Mouse (Mus musculus) lung, postnatal 0 days (tissue): ENCODE results near the gene Cxcl15. TPM values are rescaled to one million over a fixed set of nuclear protein-coding genes. Genes with fewer than 3 reads are reported as not detected.

Source experiments
- ATAC-seq: fragments of 200-750 bp; cut with Nextera tagmentation; 2 replicates; pipeline ENCODE4 v1.8.0; 2017; ENCODE audit warnings: moderate library complexity
- DNase-seq: peaks from one replicate; pipeline ENCODE4 v3.0.0-alpha.2; 2016; ENCODE audit warnings: low spot score
- H3K27ac ChIP-seq: fragments of 300-500 bp; sonication (generic); 2 replicates; pipeline ENCODE4 v1.5.1; 2014; ENCODE audit warnings: antibody characterized with exemption, mild to moderate bottlenecking, low read length, mixed read lengths
- H3K27me3 ChIP-seq: fragments of 300-500 bp; sonication (generic); replicated peaks from 2 replicates; pipeline ENCODE4 v1.6.1; 2014; ENCODE audit warnings: low read length, mixed read lengths; ENCODE audit not compliant: insufficient read depth
- H3K36me3 ChIP-seq: fragments of 300-500 bp; sonication (generic); 2 replicates; pipeline ENCODE4 v1.6.1; 2014; ENCODE audit warnings: low read length, mixed read lengths; ENCODE audit not compliant: insufficient read depth
- H3K4me1 ChIP-seq: fragments of 300-500 bp; sonication (generic); 2 replicates; pipeline ENCODE4 v1.6.1; 2014; ENCODE audit warnings: antibody characterized with exemption, low read depth, low read length, mixed read lengths; ENCODE audit not compliant: insufficient read depth
- H3K4me2 ChIP-seq: fragments of 300-500 bp; sonication (generic); replicated peaks from 2 replicates; pipeline ENCODE4 v1.6.1; 2014; ENCODE audit warnings: low read depth, mild to moderate bottlenecking, low read length, moderate library complexity, mixed read lengths
- H3K4me3 ChIP-seq: fragments of 300-500 bp; sonication (generic); 2 replicates; pipeline ENCODE4 v1.5.1; 2014; ENCODE audit warnings: low read depth, low read length
- H3K9ac ChIP-seq: fragments of 300-500 bp; sonication (generic); replicated peaks from 2 replicates; pipeline ENCODE4 v1.6.1; 2014; ENCODE audit warnings: low read depth, mild to moderate bottlenecking
- H3K9me3 ChIP-seq: fragments of 300-500 bp; sonication (generic); 2 replicates; pipeline ENCODE4 v1.6.1; 2016; ENCODE audit warnings: low read length, mixed read lengths
- CTCF ChIP-seq: IDR thresholded peaks from 2 replicates; pipeline ENCODE4 v1.5.1; 2016; ENCODE audit warnings: antibody characterized with exemption, mild to moderate bottlenecking
- EP300 ChIP-seq: IDR thresholded peaks from 2 replicates; pipeline ENCODE4 v1.6.1; 2016; ENCODE audit warnings: antibody characterized with exemption, mild to moderate bottlenecking, control low read depth
- WGBS: fragments of 180-500 bp; shearing (Covaris S2); extraction: QIAGEN DNeasy Blood & Tissue Kit; methylation state at CpG from one replicate; pipeline ENCODE4 v1.1.7; 2014; 5-methylcytosine and 5-hydroxymethylcytosine counted together
- polyA plus RNA-seq: library from polyadenylated mRNA; unstranded; fragments of >200 nt; fragmentation: Nextera tagmentation; extraction: Ambion mirVana; gene quantifications from 2 replicates; pipeline ENCODE4 v1.2.1, GENCODE M21; 2015

Cxcl15 gene
- polyA plus RNA-seq, 1 experiment from 2014 or later, result 546 TPM

GRCm38 (mm10) chr5:90761834-90762233, 32.5 kb upstream of the Cxcl15 start:
- Histone ChIP-seq H3K27ac (no peak overlapping the region), H3K9me3 (no peaks in the 10 kb centered on the region), H3K4me1 (peaks cover 6% of the 10 kb centered on the region; the same call in 1 of the 2 replicates), H3K9ac (no peak overlapping the region), H3K4me2 (no peak overlapping the region), H3K36me3 (no peaks in the 10 kb centered on the region), H3K27me3 (peaks cover 10% of the 10 kb centered on the region), H3K4me3 (no peak overlapping the region)
- TF ChIP-seq CTCF (no peak), EP300 (no peak)
- 84% methylated on average over 3 of the region's 3 CpGs for WGBS
- no peak for DNase-seq
- no peak for ATAC-seq

GRCm38 (mm10) chr5:90763912-90764665, 30.2 kb upstream of the Cxcl15 start:
- no peaks in the 10 kb centered on the region for H3K36me3 ChIP-seq
- ATAC-seq, result no peak
- H3K9ac ChIP-seq, result no peak overlapping the region
- no peaks in the 10 kb centered on the region for H3K9me3 ChIP-seq
- peaks cover 3% of the 10 kb centered on the region; the same call in 1 of the 2 replicates for H3K4me1 ChIP-seq
- H3K27me3 ChIP-seq, result peaks cover 9% of the 10 kb centered on the region
- TF ChIP-seq EP300 (no peak), CTCF (no peak)
- DNase-seq, result peak; percentile 30
- H3K4me2 ChIP-seq, result no peak overlapping the region
- H3K27ac ChIP-seq, result no peak overlapping the region
- no peak overlapping the region for H3K4me3 ChIP-seq
- 68% methylated on average over 12 of the region's 12 CpGs for WGBS

- H3K9ac ChIP-seq, result no peak overlapping the region
- H3K4me3 ChIP-seq, result no peak overlapping the region
- H3K27me3 ChIP-seq, result no peaks in the 10 kb centered on the region
- no peaks in the 10 kb centered on the region for H3K9me3 ChIP-seq
- no peak overlapping the region for H3K27ac ChIP-seq
- H3K4me1 ChIP-seq, result no peaks in the 10 kb centered on the region
- 40% methylated on average over 8 of the region's 8 CpGs for WGBS
- DNase-seq (peak; percentile 51), ATAC-seq (no peak)
- no peaks in the 10 kb centered on the region for H3K36me3 ChIP-seq
- no peak overlapping the region for H3K4me2 ChIP-seq
- TF ChIP-seq CTCF, result no peak
- TF ChIP-seq EP300, result no peak
These were observed 28.3 kb upstream of the Cxcl15 start for GRCm38 (mm10) chr5:90765821-90766606.

GRCm38 (mm10) chr5:90768218-90768617, 26.1 kb upstream of the Cxcl15 start, which contains the start of gene Ppbp:
TSS of gene Ppbp (plus strand) at chr5:90768518.
- H3K9ac ChIP-seq, result no peak within 1 kb of the TSS
- TF ChIP-seq CTCF (no peak), EP300 (no peak)
- H3K36me3 ChIP-seq, result no peaks in the 10 kb centered on the region
- DNase-seq (no peak), ATAC-seq (no peak)
- H3K27ac ChIP-seq, result no peak within 1 kb of the TSS
- H3K27me3 ChIP-seq, result no peaks in the 10 kb centered on the region
- no peak within 1 kb of the TSS for H3K4me3 ChIP-seq
- H3K4me1 ChIP-seq, result no peaks in the 10 kb centered on the region
- H3K4me2 ChIP-seq, result no peak within 1 kb of the TSS
- H3K9me3 ChIP-seq, result no peaks in the 10 kb centered on the region
- 59% methylated on average over 3 of the region's 3 CpGs for WGBS

GRCm38 (mm10) chr5:90771369-90771768, 23.0 kb upstream of the Cxcl15 start:
- Histone ChIP-seq H3K9me3 (no peaks in the 10 kb centered on the region), H3K4me2 (no peak overlapping the region), H3K9ac (no peak overlapping the region), H3K4me1 (no peaks in the 10 kb centered on the region), H3K36me3 (no peaks in the 10 kb centered on the region), H3K27ac (no peak overlapping the region), H3K4me3 (no peak overlapping the region), H3K27me3 (no peaks in the 10 kb centered on the region)
- ATAC-seq (no peak), DNase-seq (no peak)
- 73% methylated on average over 3 of the region's 3 CpGs for WGBS
- TF ChIP-seq EP300 (no peak), CTCF (no peak)

GRCm38 (mm10) chr5:90771880-90772653, 22.3 kb upstream of the Cxcl15 start, which contains the start of gene Pf4:
TSS of gene Pf4 (plus strand) at chr5:90772435.
- no peaks in the 10 kb centered on the region for H3K27me3 ChIP-seq
- 43% methylated on average over 16 of the region's 16 CpGs for WGBS
- TF ChIP-seq CTCF (no peak), EP300 (no peak)
- DNase-seq (peak; percentile 57), ATAC-seq (peak; percentile 53)
- H3K9me3 ChIP-seq, result no peaks in the 10 kb centered on the region
- no peak within 1 kb of the TSS for H3K9ac ChIP-seq
- H3K4me2 ChIP-seq, result no peak within 1 kb of the TSS
- no peaks in the 10 kb centered on the region for H3K36me3 ChIP-seq
- no peaks in the 10 kb centered on the region for H3K4me1 ChIP-seq
- no peak within 1 kb of the TSS for H3K4me3 ChIP-seq
- H3K27ac ChIP-seq, result no peak within 1 kb of the TSS
